Mouse (Mus musculus) hindbrain, embryonic 13.5 days (tissue): Measurements from ENCODE around the gene Gm8765. TPM values are rescaled to one million over a fixed set of nuclear protein-coding genes. Genes with fewer than 3 reads are reported as not detected.
"Not testable (repeated sequence)": the region's sequence is repeated elsewhere in the genome, so short reads cannot be mapped to it uniquely, and the experiment has no call there.

Experiments
- ATAC-seq: fragments of 200-750 bp; cut with Nextera tagmentation; 2 replicates; pipeline ENCODE4 v1.8.0; 2017; ENCODE audit warnings: moderate TSS enrichment; ENCODE audit not compliant: low FRiP score
- H3K27ac ChIP-seq: fragments of 300-500 bp; sonication (generic); 2 replicates; pipeline ENCODE4 v1.5.1; 2015; ENCODE audit warnings: inconsistent platforms, mild to moderate bottlenecking, moderate library complexity
- H3K27me3 ChIP-seq: fragments of 300-500 bp; sonication (generic); 2 replicates; pipeline ENCODE4 v1.6.1; 2015; ENCODE audit warnings: mild to moderate bottlenecking, inconsistent platforms
- H3K36me3 ChIP-seq: fragments of 300-500 bp; sonication (generic); 2 replicates; pipeline ENCODE4 v1.6.1; 2015; ENCODE audit warnings: mild to moderate bottlenecking, inconsistent platforms
- H3K4me1 ChIP-seq: fragments of 300-500 bp; sonication (generic); replicated peaks from 2 replicates; pipeline ENCODE4 v1.6.1; 2015; ENCODE audit warnings: inconsistent platforms
- H3K4me2 ChIP-seq: fragments of 300-500 bp; sonication (generic); 2 replicates; pipeline ENCODE4 v1.6.1; 2015; ENCODE audit warnings: inconsistent platforms, mild to moderate bottlenecking, moderate library complexity
- H3K4me3 ChIP-seq: fragments of 300-500 bp; sonication (generic); 2 replicates; pipeline ENCODE4 v1.5.1; 2015; ENCODE audit warnings: mild to moderate bottlenecking, inconsistent platforms
- H3K9ac ChIP-seq: fragments of 300-500 bp; sonication (generic); 2 replicates; pipeline ENCODE4 v1.6.1; 2015; ENCODE audit warnings: mild to moderate bottlenecking, inconsistent platforms
- H3K9me3 ChIP-seq: fragments of 300-500 bp; sonication (generic); 2 replicates; pipeline ENCODE4 v1.6.1; 2016; ENCODE audit warnings: inconsistent platforms
- WGBS: fragments of 180-500 bp; shearing (Covaris S2); methylation state at CpG from one replicate; pipeline ENCODE4 v1.1.7; 2015; 5-methylcytosine and 5-hydroxymethylcytosine counted together
- microRNA-seq: library from miRNA; unstranded; fragments of <30 nt; microRNA quantifications from one replicate; pipeline ENCODE4, GENCODE M21; 2016
- polyA plus RNA-seq: library from polyadenylated mRNA; unstranded; fragments of >200 nt; fragmentation: Nextera tagmentation; extraction: Ambion mirVana; gene quantifications from 2 replicates; pipeline ENCODE4 v1.2.1, GENCODE M21; 2015

Gm8765 gene
- not detected in 2 replicates for polyA plus RNA-seq

DNA sequence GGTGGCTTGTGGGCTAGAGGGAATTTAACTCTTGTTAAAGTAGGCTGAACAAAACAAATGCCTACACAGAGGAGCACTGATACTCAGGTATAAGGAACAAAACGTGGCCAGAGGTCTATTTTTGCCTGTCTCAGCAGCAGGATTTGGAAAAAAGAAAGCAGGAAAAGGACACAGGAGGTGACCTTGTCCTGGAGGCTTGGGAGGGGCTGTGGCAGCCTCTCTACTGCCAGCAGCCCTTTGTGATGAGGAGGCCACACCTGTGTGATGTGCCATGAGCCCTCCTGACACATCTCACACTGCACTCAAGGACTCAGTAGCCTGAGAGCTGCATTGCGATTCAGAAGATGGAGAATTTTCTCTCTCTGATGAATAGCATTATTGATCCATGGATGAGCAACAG, at the start of gene Gm8765:
TSS of gene Gm8765 (plus strand) at position 301 of the 400 bp plus-strand sequence.
- 24% methylated on average over 1 of the region's 2 CpGs for WGBS
- not testable (repeated sequence) for ATAC-seq, H3K9ac ChIP-seq, H3K27me3 ChIP-seq, H3K4me2 ChIP-seq, H3K4me1 ChIP-seq, H3K36me3 ChIP-seq, H3K9me3 ChIP-seq, H3K4me3 ChIP-seq, H3K27ac ChIP-seq

DNA sequence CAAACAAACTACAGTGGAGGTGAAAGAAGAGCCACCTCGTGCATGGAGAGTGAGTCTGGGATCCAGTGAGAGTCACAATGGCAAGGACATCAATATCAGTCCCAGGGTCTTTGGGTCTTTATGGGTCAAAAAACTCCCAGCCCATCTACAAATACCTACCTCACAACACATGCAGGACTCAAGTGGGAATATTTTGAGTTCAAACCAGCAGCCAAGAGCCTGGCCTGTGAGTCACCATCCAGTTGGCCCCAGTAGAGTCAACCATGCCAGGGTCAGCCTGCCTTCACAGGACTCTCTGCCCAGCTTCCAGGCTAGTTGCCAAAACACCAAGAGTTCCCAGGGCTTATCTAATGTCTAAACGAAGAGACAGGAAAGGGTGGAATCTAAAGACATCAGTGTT, 49.3 kb upstream of the Gm8765 start:
- H3K4me1 ChIP-seq, H3K4me2 ChIP-seq, H3K27me3 ChIP-seq, H3K9me3 ChIP-seq, H3K4me3 ChIP-seq, ATAC-seq, H3K27ac ChIP-seq, H3K36me3 ChIP-seq, H3K9ac ChIP-seq: not testable (repeated sequence)
- WGBS, result 89% methylated on average over 2 of the region's 2 CpGs

DNA sequence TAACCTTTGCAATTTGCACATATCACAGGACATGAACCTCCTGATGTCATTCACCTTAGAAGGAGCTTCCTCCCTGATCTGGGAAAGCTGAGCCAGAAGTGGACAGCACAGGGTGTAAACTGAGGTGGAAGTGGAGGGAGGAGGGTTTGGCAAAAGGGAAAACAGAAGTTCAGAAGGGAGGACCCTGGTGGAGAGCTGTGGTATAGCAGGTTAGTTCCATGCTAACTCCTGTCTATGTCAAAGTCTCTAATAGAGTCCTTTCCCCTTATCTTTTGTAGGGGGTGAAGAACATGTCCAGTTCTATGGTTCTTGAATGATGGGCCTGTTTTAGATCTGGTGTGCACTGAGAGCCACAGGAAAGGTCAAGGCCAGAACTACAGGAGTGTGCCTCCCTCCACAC, 52.2 kb downstream of the Gm8765 start:
- H3K36me3 ChIP-seq, result not testable (repeated sequence)

DNA sequence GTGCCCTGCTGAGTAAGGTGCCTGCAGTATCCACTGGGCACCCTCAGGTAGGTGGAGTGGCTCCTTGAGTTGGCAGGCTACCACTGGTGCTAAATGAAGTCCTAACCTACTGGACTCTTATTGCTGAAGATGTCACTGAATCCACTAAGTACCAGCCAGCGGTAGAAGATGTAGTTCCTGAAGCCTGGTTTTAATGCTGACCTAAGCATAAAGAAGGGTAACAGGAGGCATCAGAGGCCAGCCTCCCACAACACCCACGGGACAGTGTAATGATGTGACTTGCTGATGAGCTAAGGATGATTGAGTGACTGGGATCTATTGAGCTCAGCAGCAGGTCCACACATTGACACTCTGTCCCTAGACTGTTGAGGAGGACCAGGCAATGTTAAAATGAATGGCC, 53.6 kb downstream of the Gm8765 start:
- WGBS, result 91% methylated on average over 2 of the region's 2 CpGs
- Histone ChIP-seq H3K9ac (no peak overlapping the region), H3K27me3 (no peaks in the 10 kb centered on the region), H3K4me2 (no peak overlapping the region), H3K4me3 (no peak overlapping the region), H3K27ac (no peak overlapping the region), H3K36me3 (no peaks in the 10 kb centered on the region), H3K9me3 (no peaks in the 10 kb centered on the region), H3K4me1 (peaks cover 6% of the 10 kb centered on the region; the same call in 1 of the 2 replicates)
- no peak for ATAC-seq

More for the DNA sequence above, 52.2 kb downstream of the Gm8765 start:
- H3K27me3 ChIP-seq, H3K4me3 ChIP-seq, H3K27ac ChIP-seq, H3K9ac ChIP-seq, H3K4me2 ChIP-seq, ATAC-seq, H3K4me1 ChIP-seq, H3K9me3 ChIP-seq: not testable (repeated sequence)

DNA sequence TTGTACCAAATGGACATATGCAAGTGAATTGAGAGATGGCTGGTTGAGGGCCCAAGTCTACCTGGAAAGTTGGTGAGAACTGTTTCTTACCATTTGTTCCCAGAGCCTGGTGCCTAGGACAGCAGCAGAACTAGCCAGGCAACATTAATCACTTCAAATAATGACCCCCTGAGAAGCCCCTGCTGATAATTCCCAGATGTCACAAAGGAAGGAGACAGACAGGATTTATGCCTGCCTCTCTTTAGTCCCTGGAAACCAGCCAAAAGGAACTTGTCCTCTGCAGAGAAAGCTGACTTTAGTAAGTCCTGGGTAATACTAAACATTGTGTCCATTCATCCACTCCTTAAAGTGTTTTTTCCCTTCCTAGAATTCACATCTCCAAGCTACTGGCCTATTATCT, 54.8 kb downstream of the Gm8765 start:
- H3K4me2 ChIP-seq, H3K9me3 ChIP-seq, H3K9ac ChIP-seq, H3K4me1 ChIP-seq, H3K27ac ChIP-seq, H3K36me3 ChIP-seq, ATAC-seq, H3K4me3 ChIP-seq, H3K27me3 ChIP-seq: not testable (repeated sequence)

Small RNA genes lying within 50 kb of the gene (microRNA-seq; reads per million reads assigned to microRNA genes)
- gene Gm23952, result not detected

Other genes starting within 250 kb of the Gm8765 start
- not detected in 2 replicates for gene Nutm2, start 231.0 kb upstream of the Gm8765 start, polyA plus RNA-seq
- not detected in 2 replicates for gene Gm904, start 55.1 kb upstream of the Gm8765 start, polyA plus RNA-seq